Mouse (Mus musculus): Measurements from ENCODE around the gene Gm42372.
A peak's percentile ranks its signal among the peaks of the same experiment; 100 is the strongest.

Gm42372 gene

DNA sequence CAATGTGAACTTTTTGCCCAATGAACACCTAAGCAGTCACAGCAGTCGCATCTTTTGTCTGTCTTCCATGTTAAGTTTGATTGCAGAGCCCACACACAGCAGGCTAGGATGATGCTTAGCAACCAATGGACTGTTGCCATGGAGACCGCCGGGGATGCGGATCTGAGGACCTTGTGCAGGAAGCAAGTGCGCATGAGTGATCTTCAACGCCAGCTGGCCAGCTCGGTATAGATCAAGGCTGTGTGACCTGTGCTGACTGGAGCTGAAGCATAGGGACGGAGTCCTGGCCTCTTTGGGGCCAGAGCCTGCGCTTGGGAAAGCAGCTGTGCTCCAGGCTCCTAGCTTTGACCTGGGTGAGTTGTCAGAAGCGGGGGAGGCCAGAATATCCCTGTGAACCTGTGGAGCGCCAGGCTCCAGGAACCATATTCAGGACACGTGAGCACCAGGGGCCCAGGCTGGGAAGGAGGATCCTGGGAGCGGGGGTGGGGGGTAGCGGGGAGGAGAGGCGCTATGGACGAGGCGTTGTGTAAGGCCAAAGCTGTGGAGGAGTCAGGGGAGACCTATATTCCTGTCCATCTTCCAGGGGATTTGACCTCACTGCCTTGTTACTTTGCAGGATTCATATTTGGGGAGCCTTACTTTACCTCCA is 23.2 kb upstream of the Gm42372 start, which contains the start of gene Pnmal1:
Pnmal1 (plus strand) TSS at position 141 of the 649 bp plus-strand sequence.
- DNase-seq (ENCODE audit: low spot score in 2 of 2): peak; percentile 90 to 91

DNA sequence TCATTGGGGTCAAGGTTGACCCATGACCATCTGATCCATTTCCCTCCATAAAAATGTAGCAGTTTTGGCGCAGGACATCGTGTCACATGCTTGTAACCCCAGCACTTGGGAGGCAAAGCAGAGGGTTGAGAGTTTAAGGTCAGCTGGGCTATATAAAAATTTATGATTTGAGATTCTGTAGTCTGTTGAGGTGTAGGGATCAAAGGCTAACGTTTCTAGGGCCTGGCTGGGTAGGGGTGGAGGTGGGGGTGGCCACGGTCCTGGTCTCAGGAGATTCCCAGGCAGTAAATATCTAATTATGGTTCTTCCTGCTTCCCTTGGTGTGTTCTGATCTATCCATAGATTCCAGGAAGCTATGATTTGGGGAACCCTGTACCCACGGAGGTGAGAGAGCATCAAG is 21.2 kb upstream of the Gm42372 start:
- DNase-seq (ENCODE audit: low spot score in 2 of 2): no peak

DNA sequence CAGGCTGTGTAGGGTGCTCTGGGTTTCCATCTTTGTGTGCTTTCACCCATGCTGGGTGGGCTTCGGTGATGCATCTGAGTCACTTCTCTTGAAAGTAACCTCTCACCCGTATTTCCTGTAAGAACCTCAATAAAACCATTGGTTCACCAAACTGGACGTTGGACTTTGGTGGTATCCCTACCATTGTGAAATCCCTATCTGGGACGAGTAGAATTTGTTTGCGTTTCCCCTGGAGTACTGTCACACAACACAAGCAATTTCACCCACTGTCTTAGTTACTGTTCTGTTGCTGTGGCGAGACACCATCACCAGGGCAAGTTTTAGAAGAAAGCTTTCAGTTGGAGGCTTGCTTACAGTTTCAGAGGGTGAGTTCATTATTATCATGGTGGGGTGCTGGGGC is 14.5 kb upstream of the Gm42372 start:
- DNase-seq (ENCODE audit: low spot score in 2 of 2): no peak

DNA sequence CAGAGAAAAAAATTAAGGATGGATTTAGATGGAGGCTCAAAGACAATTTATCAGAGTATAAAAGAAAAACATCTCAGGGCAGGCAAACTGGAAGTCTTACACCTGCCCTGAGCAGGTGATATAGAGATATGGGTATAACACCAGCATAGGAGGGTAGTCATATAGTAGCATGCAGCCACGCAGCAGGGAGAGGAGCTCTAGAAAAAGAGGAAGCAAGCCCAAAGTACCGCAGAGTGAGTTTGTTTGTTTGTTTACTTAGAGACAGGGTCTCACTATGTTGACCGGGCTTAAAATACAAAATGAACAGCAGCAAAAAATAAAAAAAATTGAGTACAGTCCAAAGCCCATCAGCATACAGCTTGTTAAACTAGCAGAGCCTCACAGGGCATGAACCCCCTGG is 11.7 kb upstream of the Gm42372 start:
- DNase-seq (ENCODE audit: low spot score in 2 of 2): no peak

DNA sequence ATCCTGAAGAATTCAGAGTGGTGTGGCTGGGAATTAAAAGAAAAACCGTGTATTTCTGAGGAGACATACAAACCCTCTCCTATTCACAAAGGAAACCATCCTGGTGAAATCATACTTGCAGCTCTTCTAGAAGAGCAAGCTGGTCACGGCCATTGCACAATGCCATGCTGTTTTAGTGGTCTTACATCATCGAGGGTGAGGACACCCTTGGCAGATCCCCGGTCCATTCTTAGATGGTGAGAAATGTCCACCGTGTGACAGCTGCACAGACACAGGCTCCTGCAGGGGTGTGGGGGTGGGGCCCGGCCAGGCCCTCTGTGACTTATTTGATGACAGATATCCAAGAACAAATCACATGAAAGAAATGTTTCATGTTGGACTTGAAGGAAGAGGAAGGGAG is 8.9 kb upstream of the Gm42372 start:
- no peak for DNase-seq (ENCODE audit: low spot score in 2 of 2)

DNA sequence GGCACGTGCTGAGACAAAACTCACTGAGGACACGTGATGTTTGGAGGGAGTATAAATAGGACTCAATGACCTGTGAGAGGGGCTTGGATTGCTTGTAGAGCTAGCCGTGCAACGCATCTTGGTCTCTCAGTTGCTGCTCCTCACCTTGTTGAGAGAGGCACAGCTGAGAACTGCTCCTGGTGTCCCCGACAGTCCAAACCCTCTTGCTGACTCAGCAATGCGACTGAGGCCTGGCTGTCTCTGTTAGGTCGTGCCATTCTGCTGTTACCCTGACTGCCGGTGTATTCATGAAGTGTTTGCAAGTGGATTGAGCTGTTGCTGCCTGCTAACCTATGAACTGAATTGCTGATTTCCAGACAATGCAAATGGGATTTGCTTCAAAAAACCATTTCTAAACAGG is 6.6 kb upstream of the Gm42372 start:
- no peak for DNase-seq (ENCODE audit: low spot score in 2 of 2)

DNA sequence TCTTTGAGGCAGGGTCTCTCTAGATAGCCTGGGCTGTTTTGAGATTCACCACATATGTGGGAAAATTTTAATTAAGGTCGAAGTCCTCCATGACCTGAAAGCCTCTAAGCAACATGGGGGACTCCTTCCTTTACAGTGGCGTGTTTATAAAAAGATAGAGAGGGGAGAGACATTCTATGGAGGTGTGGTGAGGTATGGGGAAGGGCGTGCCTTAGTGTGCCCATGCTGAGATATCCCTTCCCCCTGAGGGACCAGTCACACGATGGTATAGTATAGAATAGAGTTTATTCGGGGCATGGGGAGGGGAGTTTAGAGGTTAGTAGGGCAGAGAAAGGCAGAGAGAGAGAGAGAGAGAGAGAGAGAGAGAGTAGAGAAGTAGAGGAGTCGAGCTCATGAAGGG is 4.7 kb upstream of the Gm42372 start:
- no peak for DNase-seq (ENCODE audit: low spot score in 2 of 2)

DNA sequence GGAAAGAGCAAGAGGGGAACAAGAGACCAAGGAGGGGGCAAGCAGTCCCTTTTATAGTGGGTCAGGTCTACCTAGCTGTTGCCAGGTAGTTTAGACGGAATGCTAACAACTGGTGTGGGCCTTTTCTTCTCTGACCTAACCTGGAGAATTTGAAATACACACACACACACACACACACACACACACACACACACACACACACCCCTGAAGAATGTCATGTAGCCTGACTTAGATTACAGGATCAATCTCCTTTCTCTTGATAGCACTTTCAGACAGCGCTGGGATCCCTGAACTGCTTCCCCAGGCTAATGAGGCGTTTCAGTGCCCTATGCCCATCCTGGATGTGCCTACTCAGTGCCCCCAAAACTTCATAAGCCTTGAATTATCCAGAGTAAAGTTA is 4.3 kb upstream of the Gm42372 start:
- no peak for DNase-seq (ENCODE audit: low spot score in 2 of 2)

DNA sequence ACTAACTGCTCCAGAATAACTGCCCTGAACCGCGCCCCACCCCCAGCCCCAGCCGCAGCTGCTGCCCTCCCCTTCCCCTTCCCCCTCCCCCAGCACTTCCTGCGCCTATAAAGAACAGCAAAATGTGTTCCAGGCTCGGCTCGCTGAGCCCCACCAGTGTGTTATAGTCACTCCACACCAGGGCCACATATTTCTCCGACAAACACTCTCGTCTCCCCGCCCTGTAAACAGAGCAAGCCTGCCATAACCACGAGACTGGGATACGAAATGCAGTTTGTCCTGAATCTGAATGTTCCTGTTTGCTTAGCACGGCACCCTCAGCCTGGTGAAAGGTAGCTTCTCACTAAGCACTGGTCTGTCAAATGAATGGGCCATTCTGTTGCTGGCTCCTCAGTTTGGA is 2.5 kb upstream of the Gm42372 start:
- DNase-seq (ENCODE audit: low spot score in 2 of 2): peak in 1 of 2 experiments; percentile 35

DNA sequence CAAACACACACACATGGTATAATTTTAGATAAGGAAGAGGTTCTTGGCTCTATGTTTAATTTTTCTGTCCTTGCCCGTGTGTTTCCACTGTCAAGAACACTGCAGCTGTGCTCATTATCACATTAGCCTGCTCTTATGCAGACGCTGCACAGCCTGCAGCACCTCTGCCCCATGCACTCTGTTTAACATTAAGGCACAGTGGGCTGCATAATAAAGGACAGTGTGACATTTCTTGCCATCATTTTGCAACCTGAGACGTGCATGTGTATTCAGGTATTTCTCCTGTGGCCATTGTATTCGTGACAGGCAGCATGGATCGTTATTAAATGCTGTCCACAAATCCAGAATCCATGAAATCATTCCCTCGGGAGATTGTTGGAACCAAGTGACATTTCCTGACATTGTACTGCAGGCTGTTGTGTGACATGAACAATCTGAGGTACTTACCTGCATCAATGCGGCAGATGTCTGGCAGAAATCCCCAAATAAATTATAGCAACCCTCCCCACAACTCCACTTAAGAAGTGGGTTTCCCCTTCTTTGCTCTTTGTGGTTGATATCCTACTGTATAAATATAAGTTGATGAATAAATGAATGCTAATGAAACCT is 4.8 kb downstream of the Gm42372 start:
- no peak for DNase-seq (ENCODE audit: low spot score in 2 of 2)

DNA sequence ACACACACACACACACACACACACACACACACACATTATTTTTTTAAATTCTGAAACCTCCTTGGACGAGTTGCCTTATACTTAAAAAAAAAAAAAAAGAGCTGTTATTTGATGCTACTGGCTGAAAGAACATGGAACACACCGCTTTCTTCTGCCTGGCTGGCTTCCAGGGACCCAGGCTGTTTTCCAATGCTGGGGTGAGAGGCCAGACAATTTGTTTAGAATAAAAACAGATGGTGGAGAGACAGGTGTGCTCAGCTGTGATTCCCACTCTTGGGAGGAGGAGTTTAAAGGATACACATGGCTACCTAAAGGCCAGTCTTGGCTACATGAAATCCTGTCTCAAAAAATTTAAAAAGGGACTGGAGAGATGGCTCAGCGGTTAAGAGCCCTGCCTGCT is 5.5 kb downstream of the Gm42372 start:
- DNase-seq (ENCODE audit: low spot score in 2 of 2): no peak

DNA sequence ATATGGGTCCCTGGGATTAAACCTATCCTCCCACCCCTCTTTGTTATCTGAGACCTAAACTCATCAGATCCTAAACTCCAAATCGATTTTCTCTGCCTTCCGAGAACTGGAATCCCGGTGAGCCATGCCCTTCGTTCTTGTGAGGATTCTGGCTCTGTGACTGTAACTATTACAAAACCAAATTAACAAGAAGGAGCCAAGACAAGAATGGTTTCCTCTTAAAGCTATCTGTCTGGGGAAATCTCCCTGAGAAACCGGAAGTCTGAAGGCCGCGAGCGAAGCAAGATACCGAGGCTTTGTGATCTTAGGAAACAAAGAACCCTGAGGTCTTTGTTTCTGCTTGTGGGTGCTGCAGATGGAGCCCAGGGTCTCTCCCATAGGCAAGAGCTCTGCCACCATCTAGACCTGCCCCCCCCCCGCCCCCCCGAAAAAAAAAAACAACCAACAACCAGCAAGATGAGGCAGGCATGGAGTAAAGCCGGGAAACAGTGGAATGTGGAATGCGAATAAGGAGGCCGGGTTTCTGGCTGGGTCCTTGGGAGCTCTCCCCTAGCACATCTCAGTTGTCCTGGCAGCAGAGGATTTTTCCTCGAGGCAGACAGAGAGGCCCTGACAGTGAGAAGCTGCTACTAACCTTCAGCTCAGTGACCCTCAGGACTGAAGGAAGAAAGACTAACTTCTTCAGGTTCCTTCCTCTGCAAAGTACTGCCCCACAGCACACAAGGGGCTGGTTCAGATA is 7.3 kb downstream of the Gm42372 start:
- DNase-seq (ENCODE audit: low spot score in 2 of 2): no peak

DNA sequence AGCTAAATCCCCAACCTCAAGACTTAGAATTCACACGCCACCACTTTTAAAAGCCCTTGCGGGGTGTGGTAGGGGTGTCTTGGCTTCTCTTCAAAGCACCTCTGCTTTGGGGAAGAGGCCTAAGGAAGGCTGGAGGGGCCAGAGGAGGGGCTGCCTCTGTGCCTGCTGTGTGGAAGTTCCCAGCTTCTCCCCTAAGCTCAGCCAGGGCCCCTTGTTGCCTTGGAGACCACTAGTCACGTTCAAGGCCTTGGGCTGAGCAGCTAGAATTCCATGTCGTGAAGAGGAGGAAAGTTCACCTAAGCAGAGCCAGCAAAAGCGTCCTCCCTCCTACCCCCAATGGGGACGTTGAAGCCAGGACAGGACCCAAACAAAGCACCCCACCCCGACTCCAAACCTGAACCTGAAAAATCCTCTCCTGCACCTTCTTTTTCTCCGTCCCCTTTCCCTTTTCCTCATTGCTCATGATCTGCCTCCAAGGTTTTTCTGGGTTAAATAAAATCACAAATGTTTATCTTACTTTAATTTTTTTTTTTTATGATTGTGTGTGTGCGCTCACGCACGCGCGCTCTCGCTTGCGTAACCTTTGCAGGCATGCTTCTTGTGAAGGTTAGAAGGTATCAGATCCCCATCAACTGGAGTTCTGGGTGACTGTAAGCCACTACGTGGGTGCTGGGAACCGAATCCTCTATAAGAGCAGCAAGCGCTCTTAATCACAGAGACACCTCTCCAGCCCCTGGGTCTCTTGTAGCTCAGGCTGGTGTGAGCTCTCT is 9.0 kb downstream of the Gm42372 start:
- no peak for DNase-seq (ENCODE audit: low spot score in 2 of 2)

DNA sequence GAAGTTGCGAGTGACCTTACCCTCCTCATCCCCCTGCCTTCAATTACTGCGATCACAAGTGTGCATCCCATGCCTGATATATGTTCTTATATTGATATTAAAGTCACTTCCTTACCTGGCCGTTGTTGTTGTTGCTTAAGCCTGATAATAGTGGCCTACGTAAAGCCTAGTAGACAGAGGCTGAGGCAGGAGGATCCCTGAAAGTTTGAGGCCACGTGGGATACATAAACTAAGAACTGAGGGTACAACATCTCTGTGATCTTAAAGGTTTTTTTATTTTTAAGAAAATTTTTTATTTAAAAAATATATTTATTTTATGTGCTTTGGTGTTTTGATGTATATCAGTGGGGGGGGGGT is 9.5 kb downstream of the Gm42372 start, which contains the start of gene Ccdc8:
Ccdc8 (plus strand) TSS at position 258 of the 357 bp plus-strand sequence.
- DNase-seq (ENCODE audit: low spot score in 2 of 2): no peak

DNA sequence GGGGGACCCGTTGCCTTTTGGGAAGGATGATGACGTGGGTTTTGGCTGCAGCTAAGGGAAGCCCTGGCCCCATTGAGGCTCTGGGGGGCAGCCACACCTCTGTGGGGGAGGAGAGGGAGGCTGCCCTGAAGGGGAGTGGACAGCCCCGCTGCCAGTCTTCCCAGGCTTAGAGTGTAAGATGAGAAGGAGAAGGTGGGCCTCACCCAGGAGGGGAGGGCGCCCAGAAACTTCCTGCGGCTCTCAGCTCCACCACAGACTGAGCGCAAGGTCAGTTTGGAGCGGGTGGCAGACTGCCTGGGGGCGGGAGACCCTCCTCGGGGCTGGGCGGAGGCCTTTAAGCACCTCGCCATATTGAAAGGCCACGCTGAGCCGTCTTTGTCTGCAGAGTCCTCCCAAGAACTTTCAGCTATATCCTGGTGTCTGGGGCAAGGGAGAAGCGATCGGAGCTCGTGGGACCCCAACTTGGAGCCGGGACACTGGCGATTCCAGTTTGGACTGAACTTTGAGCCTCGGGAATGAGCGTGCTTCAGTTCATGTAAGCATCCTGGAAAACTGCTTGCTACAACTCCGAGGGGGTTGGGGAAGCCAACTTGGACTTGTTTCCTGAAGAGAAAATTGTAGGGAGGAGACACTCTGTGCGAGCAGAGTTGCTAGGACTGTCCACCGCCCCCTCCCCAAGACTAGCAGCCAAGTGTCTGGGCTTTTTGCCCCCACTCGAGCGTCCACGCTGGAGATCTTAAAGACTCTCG is 10.9 kb downstream of the Gm42372 start:
- DNase-seq (ENCODE audit: low spot score in 2 of 2): peak in 1 of 2 experiments; percentile 62

DNA sequence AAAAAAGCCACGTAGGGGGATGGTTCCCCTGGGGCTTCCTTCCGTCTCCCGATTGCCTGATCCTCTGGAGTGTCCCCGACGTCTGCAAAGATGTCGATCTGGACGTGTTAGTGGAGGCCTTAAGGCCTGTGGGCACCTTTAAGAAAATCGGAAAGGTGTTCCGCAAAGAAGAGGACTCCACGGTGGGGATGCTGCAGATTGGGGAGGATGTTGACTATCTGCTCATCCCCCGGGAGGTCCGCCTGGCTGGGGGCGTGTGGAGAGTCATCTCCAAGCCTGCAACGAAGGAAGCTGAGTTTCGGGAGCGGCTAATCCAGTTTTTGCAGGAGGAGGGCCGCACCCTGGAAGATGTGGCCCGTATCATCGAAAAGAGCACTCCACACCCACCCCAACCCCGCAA is 11.5 kb downstream of the Gm42372 start:
- DNase-seq (ENCODE audit: low spot score in 2 of 2): no peak

DNA sequence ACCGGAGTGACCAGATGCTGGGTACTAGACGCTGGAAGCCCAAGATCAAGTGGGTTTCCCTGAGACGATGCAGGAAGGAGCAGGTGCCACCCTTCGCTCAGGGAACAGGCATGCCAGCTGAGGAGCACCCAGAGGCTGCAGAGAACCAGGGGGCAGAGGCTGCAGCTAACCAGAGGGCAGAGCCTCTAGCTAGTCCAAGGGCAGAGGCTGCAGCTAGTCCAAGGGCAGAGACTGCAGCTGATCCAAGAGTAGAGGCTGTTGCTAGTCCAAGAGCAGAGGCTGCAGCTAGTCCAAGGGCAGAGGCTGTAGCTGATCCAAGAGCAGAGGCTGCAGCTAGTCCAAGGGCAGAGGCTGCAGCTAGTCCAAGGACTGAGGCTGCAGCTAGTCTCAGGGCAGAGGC is 12.5 kb downstream of the Gm42372 start:
- DNase-seq (ENCODE audit: low spot score in 2 of 2): no peak

DNA sequence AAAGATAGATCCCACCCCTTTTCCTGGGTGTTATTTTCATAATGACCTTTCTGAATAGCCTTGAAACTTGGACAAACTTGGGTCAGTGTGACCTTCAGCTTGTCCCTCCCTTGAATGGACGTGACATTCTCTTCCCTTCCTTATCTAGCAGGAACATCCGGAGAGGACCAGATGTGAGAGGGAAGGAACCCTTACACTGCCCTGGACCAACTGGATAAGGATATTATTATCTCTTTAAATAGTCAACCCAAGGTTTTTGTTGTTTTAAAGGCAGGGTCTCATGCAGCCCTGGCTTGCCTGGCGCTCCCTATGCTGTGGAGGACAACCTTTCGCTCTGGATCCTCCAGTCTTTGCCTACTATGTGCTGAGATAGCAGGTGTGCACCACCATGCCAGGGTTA is 16.3 kb downstream of the Gm42372 start:
- no peak for DNase-seq (ENCODE audit: low spot score in 2 of 2)

DNA sequence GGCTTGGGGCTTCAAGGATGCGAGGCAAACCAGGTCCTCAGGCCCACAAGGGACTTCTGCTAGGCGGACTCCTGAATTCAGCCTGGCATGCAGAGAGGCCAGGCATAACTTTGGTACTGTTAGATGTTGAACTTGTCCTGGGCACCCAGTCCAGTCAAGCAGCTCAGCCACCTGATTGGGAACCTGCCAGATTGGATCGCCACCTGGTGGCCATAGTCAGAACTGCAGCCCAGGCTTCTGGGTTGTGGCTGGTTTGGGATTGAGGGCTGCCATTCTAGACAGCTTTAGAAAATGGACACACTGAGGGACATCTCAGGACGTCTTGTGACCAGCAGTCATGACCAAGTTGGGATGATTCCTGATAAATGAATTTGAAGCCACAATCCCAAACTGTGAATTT is 16.8 kb downstream of the Gm42372 start:
- DNase-seq (ENCODE audit: low spot score in 2 of 2): peak; percentile 66 to 84

DNA sequence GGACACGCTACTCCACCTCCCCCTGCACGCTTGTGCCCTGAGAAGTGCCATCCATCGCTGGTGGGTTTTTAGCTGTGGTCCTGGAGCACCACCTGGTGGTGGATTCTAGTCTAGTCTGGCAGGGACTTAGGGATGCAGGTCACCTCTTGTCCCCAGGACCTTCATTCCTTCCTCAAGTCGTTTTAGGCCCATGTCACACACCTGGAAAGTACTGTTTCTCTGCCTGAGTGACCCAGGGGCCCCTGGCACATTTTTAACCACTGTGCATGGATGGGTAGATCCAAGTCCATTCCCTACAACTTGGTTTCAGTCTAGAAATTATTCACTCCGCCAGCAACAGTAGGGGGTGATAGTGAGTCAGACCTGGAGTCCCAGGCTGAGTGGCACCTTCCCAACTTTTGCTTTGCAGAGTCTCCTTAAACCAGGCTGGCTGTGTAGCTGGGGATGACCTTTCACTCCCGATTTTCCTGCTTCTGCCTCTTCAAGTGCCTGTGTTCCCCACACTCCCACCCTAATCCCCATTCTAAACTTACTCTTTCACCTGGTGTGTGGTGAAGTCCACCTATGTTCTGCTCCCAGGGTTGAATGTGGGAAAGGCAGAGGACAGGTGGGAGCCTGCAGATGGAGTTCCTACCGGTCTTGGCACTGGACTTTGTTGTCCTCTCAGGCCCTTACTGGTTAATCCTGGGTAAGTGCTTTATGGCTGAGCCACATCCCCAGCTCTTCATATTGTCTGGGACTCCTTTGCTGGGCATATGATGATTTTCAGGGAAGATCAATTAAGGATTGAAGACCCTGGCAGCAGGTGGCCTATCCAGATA is 19.7 kb downstream of the Gm42372 start:
- peak; percentile 60 to 81 for DNase-seq (ENCODE audit: low spot score in 2 of 2)

All from frontal cortex, postnatal 10 days (tissue).